Mouse (Mus musculus): Measurements from ENCODE around the gene Ccl3. TPM values are rescaled to one million over a fixed set of nuclear protein-coding genes. Genes with fewer than 3 reads are reported as not detected.

Ccl3 gene
- polyA plus RNA-seq (2015; fragmentation: Nextera tagmentation; extraction: Ambion mirVana): 1.2 and 1.9 TPM in 2 replicates

GRCm38 (mm10) chr11:83649305-83649841 is at the start of gene Ccl3:
TSS of gene Ccl3 (minus strand) at chr11:83649355.

GRCm38 (mm10) chr11:83662204-83662603 is 13.0 kb upstream of the Ccl3 start, which contains the start of gene Ccl4:
TSS of gene Ccl4 (plus strand) at chr11:83662584.

GRCm38 (mm10) chr11:83645521-83645920 is 3.6 kb downstream of the Ccl3 start, which contains the start of gene Rpl9-ps1:
TSS of gene Rpl9-ps1 (minus strand) at chr11:83645621.

Other genes with a start within 250 kb of the Ccl3 start
- 0.36 and 0.54 TPM in 2 replicates for gene Rasl10b, start 240.2 kb downstream of the Ccl3 start, polyA plus RNA-seq (2015; fragmentation: Nextera tagmentation; extraction: Ambion mirVana)
- 0.07 TPM in 1 of 2 replicates, not detected in the other for gene Gas2l2, start 219.9 kb downstream of the Ccl3 start, polyA plus RNA-seq (2015; fragmentation: Nextera tagmentation; extraction: Ambion mirVana)
- 0.35 and 0.41 TPM in 2 replicates for gene 1700020L24Rik, start 211.7 kb downstream of the Ccl3 start, polyA plus RNA-seq (2015; fragmentation: Nextera tagmentation; extraction: Ambion mirVana)
- gene Mmp28, start 186.3 kb downstream of the Ccl3 start, polyA plus RNA-seq (2015; fragmentation: Nextera tagmentation; extraction: Ambion mirVana): 5.1 and 6.0 TPM in 2 replicates
- gene Taf15, start 176.3 kb downstream of the Ccl3 start, polyA plus RNA-seq (2015; fragmentation: Nextera tagmentation; extraction: Ambion mirVana): 4.8 and 6.0 TPM in 2 replicates
- not detected in 2 replicates for gene Heatr9, start 127.2 kb downstream of the Ccl3 start, polyA plus RNA-seq (2015; fragmentation: Nextera tagmentation; extraction: Ambion mirVana)
- 0.45 and 0.88 TPM in 2 replicates for gene Ccl5, start 118.8 kb downstream of the Ccl3 start, polyA plus RNA-seq (2015; fragmentation: Nextera tagmentation; extraction: Ambion mirVana)
- gene Ccl9, start 70.7 kb downstream of the Ccl3 start, polyA plus RNA-seq (2015; fragmentation: Nextera tagmentation; extraction: Ambion mirVana): 19.7 and 93.4 TPM in 2 replicates
- gene Ccl6, start 56.3 kb downstream of the Ccl3 start, polyA plus RNA-seq (2015; fragmentation: Nextera tagmentation; extraction: Ambion mirVana): 54.5 and 456 TPM in 2 replicates
- not detected in 2 replicates for gene Rpl9-ps1, start 3.7 kb downstream of the Ccl3 start, polyA plus RNA-seq (2015; fragmentation: Nextera tagmentation; extraction: Ambion mirVana)
- 2.9 and 5.3 TPM in 2 replicates for gene Ccl4, start 13.2 kb upstream of the Ccl3 start, polyA plus RNA-seq (2015; fragmentation: Nextera tagmentation; extraction: Ambion mirVana)
- 14.2 and 148 TPM in 2 replicates for gene Wfdc17, start 54.6 kb upstream of the Ccl3 start, polyA plus RNA-seq (2015; fragmentation: Nextera tagmentation; extraction: Ambion mirVana)
- gene Wfdc18, start 59.7 kb upstream of the Ccl3 start, polyA plus RNA-seq (2015; fragmentation: Nextera tagmentation; extraction: Ambion mirVana): not detected in 2 replicates
- gene Wfdc21, start 97.6 kb upstream of the Ccl3 start, polyA plus RNA-seq (2015; fragmentation: Nextera tagmentation; extraction: Ambion mirVana): 0.57 and 4.9 TPM in 2 replicates
- gene Heatr6, start 104.3 kb upstream of the Ccl3 start, polyA plus RNA-seq (2015; fragmentation: Nextera tagmentation; extraction: Ambion mirVana): 11.1 and 11.9 TPM in 2 replicates
- 6.0 and 6.3 TPM in 2 replicates for gene Hnf1b, start 200.7 kb upstream of the Ccl3 start, polyA plus RNA-seq (2015; fragmentation: Nextera tagmentation; extraction: Ambion mirVana)

Data from urinary bladder, postnatal 0 days (tissue).